Mouse (Mus musculus): ENCODE measurements around the gene Kcna6.

The Kcna6 gene

DNA sequence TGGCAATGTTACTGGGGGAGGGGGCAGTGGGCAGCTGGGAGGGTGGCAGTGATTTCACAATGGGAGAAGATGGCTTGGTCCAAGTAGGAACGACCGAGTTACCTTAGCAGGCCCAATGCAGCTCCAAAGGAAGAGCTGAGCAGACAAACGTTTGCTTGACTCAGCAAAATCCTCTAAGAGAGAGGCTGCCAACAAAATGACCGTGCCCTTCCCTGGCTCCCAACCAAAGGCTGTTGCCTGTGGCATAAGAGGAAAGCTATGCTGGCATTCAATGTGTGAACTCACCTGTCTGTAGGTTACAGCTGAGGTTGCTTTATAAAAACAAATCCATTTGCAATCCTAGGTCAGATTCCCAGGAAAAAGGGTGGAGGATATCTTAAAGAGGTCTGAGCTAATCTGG, 3.5 kb downstream of the Kcna6 start:
- in situ Hi-C loops (cut with MboI, MseI), result no loop called here

DNA sequence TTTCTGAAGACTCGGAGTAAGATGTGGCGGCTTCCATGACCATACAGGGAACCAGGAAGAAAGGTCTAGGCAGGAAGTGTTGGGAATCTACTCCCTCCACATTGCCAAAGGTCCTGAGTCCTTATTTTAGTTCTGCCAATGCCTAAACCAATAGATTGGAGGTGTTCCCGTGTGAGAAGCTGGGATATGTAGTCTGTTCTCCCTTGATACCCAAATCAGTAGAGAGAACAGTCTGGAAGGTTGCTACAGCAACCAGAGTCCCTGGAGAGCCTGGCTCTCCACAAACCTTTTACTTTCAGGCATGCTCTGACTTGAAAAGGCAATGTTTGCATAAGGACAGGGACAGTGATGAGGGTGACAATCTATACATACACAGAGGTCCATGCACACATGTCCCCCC, 4.7 kb downstream of the Kcna6 start:
- in situ Hi-C loops (cut with MboI, MseI), result no loop called here

DNA sequence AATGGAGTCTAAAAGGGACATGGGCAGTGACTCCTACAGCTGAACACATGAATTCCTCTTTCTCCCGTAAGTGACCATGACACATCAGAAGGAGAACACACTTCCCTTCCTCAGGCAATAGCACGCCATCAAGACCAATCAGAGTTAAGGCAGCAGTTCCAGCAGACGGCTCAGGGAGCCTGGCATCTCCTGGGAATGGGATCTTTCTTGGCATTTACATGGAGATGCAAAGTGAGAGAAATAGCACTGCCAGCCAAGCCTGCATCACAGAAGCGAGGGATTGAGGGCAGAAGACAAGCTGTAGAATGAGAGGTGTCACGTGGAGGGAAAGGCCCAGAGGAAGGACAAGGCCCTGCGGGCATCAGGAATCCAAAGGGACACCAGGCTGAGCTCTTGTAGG, 7.8 kb downstream of the Kcna6 start:
- in situ Hi-C loops (cut with MboI, MseI), result no loop called here

DNA sequence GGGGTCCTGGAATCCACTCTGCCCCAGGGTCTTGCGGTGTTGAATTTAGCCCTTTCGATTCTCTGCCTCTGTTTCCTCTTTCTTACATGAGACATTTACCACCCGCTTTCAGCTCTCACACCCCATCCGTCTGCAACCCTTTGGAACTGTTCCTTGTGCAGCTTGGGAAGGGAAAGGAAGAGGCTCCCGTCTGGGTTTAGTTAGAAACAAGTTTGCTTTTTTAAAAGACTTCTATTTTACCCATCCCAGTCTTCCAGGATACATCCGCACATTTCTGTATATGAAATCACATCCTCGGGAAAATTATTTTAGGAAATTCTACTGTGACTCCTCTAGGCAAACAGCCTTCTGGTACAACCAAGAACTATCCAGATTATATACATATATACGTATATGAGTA, 11.7 kb downstream of the Kcna6 start:
- in situ Hi-C loops (cut with MboI, MseI), result no loop called here

DNA sequence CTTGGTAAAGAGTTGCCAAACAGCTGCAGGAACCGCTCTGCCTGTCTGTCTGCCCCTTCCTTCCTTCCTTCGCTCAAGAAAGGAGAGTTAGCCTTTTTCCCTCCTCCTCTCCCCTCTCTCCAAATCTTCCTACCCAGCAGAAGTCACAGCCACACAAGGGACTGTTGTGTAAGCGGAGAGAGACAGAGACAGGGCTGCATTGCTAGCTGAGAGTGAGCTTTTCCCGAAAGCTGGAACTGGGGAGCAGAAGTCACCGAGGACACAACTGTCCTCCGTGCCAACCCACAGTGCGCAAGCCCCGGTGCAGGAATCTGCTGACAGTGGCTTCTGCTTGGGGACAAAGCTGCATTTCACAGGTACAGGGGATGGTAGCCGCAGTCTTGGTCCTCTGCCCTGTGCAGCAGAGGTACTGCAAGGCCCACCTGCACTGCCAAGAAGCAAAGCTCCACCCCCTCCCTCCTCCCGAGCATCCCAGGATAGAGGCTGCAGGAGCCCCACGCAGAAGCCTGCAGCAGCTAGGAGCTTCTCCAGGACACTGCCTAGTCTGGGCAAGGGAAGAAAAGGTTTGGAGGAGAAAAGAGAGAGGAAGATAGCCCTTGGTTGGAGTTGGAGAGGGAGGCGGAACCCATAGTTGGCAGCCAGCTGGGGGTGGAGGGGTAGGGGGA, 21.9 kb downstream of the Kcna6 start:
- in situ Hi-C loops (cut with MboI, MseI), result no loop called here

DNA sequence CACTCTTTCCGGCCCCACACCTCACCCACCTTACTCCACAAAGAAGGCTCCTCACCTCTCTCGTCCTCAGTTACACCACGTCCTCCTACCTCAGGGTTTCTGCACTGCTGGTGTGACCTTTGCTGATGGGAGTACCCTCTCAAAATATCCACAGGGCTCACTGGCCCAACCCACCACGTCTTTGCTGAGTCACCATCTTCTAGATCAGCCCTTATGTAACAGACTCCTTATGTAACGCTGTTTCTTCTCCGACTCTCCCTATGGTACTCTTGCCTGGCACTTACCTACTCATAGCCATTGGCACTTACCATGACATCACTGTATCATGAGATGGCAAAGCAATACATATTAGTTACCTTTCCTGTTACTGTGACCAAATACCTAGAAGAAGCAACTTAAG, 27.9 kb downstream of the Kcna6 start:
- in situ Hi-C loops (cut with MboI, MseI), result no loop called here

DNA sequence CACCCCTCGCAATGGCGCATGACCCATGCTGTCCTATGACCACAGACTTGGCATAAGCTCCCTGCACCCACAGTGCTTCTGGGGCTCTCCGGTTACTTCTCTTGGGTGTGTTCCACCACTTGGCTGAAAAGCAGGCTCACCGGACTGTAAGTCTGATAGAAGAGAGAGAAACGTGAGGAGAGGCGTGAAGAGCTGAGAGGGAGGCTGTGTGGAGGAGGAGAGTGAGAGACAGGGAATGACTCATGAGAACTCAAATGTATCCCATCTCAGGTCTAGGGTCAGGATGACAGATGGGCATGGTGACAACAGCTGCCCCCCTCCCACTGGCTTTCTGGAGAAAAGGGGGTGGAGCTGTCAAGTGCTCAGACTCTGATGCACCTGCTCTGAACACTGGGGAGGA, 34.5 kb downstream of the Kcna6 start:
- in situ Hi-C loops (cut with MboI, MseI), result no loop called here

DNA sequence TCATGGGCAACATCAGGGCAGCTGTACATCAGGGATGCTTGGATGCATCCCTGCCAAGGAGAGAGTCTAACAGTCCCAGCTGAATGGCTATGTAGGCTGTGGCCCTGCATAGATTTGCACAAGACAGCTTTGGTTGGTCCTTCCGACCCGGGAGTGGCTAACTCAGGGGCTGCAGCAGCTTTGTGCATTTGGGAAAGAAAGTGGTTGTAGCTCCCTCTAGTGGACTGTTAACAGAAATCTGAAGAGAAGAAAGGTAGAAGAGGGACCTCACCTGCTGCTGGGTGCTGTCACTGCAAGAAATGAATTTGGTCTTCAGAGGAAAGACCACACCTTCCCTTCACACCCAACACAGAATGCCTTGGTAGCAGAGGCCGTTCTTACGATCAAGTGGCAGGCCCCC, 36.0 kb downstream of the Kcna6 start:
- in situ Hi-C loops (cut with MboI, MseI), result no loop called here

DNA sequence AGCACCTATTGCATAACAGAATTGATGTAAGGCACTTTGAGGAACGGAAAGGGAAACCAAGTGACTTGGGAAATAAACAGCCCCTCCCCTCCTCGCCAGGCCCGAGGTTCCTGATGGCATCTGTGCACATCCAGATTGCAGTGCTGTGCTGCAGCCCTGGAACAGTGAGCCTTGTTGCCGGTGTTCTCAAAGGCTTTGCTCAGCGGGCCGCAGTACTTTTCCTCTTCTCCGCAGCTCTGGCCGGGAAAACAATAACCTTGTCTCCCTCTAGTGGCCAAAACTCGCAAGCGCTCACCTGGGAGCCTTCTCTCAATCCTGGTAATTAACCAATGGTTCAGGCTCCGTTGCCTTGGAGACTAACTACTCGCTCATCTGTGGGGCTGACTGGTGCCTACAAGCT, 38.4 kb downstream of the Kcna6 start:
- in situ Hi-C loops (cut with MboI, MseI), result no loop called here

DNA sequence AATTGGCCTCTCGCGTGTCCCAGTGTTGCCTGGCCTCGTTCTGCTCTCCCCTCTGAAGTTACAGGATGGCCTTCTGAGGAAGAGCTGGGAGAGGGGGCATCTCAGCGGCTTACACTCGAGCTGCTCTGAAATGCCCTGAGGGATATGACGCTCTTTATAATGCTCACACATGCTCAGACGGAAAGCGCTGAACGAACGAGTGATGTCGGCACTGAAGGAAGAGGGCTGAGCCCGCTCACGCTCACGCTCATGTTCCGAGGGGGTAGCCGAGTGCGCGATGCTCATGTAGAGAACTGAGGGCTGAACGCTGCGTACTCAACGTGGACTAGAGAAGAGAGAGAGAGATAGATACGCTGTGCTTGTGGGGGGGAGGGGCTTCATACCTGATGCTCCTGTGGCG, 39.3 kb downstream of the Kcna6 start:
- in situ Hi-C loops (cut with MboI, MseI), result no loop called here

DNA sequence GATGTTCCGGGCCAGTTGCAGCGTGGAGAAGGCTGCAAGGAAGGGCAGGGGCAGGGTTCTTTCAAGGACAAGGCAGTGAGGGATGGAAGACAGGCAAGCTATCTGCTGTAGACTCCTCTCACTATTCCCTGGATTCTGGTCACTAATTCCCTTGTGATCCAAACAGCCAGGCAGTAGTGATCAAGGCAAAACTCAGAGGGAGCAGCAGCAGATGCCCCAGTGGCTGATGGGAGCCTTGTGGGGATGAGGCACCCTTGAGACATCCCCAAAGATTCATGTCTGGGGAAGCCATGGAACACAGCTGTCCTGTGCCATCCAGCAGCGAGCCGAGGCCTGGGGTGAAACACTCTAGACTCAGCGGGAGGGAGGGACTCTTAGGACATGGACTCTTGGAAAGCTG, 40.5 kb downstream of the Kcna6 start:
- in situ Hi-C loops (cut with MboI, MseI), result no loop called here

DNA sequence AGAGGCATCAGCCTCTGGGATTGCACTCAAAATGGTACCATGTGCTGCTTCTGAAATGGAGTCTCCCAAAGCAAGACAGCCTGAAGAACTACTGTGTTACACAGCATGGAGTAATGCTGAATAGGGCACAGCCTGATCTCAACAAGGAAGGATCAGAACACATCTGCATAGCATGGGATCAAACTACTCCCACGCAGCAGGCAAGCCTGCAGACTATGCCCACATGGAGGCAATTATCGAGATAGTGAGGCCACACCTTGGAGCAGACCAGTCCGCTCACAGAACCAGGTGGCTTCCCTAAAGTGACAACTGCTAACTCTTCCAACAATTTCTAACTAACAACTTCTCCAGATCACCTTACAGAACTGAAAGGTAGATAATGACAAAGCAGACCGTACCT, 53.4 kb downstream of the Kcna6 start:
- in situ Hi-C loops (cut with MboI, MseI), result no loop called here

DNA sequence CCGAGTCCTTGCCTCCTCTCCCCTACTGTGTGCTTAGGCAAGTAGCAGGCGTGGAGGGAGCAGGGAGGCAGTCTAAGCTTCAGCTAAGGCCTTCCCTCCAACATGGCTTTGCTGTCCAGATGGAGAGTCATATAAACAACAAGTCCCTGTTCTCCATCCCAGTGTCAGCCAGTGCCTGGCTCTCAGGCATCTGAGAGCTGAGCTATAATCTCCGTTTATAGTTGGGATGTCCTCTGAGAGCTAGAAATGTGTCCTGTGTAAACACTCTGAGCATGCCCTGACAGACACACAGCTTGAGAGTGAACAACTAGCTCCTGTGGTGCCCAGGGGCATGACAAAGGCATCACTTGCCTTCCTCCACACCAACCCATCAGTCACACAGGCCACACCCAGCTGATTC, 55.3 kb downstream of the Kcna6 start:
- in situ Hi-C loops (cut with MboI, MseI), result no loop called here

DNA sequence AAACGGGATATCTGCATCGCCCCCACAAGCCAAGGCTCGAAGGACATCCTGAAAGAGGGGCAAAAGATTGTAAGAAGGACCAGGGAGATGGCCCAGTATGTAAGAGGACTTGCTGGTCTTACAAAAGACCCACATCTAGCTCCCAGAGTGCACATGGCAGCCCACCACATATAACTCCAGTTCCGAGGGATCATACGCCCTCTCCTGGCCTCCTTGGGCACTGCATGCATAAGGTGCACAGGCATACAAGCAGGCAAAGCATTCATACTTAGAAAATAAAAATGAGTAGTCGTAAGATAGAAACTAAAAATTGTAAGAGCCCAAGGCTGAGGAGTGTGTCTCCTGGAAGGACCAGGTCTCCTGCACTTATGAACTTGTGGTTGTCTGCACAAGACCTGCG, 61.5 kb downstream of the Kcna6 start:
- in situ Hi-C loops (cut with MboI, MseI), result no loop called here

DNA sequence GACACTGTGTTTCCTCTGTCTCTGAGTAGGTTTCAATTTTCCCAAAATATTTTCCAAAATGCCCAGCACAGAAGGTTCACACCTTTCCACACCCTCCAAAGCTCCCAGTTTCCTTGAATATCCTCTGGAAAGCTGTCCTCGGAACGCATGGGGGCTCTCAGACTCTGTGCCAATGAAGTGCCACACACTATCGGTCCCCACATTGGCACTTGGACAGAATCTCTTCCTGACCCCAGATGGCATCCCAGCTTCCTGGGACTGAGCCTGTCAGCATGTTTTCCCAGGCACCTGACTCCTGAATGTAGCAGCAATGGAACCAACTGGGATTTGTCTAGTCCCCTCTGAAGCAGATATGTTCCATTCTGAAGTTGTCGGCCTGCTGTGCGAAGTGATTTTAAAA, 73.5 kb downstream of the Kcna6 start:
- in situ Hi-C loops (cut with MboI, MseI), result no loop called here

DNA sequence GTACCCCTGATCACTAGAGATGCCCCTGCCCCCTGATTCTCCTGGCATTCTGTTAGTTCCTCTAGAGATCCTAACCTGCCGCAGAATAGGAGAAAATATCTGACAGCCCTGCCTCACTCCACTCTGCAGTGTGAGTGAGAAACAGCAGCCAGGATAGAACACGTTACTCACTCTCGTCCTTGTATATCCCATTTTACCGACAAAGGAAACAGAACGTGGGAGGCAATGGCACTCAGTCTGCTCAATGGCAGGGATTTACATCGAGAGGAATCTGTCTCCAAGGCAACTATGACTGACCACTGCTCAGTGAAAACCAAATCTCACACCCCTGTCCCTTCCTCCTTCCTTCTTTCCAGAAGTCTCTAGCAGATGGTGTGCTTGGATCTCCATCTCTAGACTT, 74.4 kb downstream of the Kcna6 start:
- in situ Hi-C loops (cut with MboI, MseI), result no loop called here

DNA sequence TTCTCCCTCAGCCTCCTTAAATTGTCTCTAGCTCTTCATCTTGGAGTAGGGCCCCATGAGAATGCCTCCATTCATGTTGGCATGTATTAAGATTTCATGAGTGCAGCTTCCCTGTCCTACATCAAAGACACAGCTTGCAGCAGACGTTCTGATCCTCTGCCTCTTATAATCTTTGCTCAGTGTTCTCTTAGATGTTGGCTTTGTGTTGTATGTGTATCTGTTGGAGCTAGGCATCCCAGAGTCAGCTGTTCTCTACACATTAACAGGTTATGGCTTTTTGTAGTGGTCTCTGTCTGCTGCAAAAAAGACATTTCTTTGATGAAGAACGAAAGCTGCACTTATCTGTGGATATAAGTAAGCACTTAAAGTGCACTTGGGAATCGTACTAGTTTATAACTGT, 75.9 kb downstream of the Kcna6 start:
- in situ Hi-C loops (cut with MboI, MseI), result no loop called here

All from regulatory T cell (primary cell).